In genomic region chr14:52313931-52314807, GRCm38 (mm10) we compare ENCODE assay signal across 9 mouse cellular contexts. TPM values are rescaled to one million over a fixed set of nuclear protein-coding genes. Genes with fewer than 3 reads are reported as not detected.
A peak's percentile ranks its signal among the peaks of the same experiment; 100 is the strongest.
DNase-seq lines count a peak whose midpoint lies in the region; ATAC-seq and TF ChIP-seq lines count a peak whose summit lies in the region.
"Had no signal": no experiment of that assay in that cellular context is flagged by ENCODE, and none has a peak within 500 bp of the region (broad histone marks: within the 10 kb centered on the region; RNA-seq: fewer than 3 reads in every experiment).

No protein-coding gene starts in this region.

- H3K9ac ChIP-seq in liver, embryonic 14.5 days (replicated peaks): no peak overlapping the region

- no peaks in the 10 kb centered on the region for H3K27me3 ChIP-seq in cerebellum, adult 2 months (ENCODE audit: control insufficient read depth, insufficient read depth, low read length)
- H3K27me3 ChIP-seq in liver, embryonic 14.5 days (ENCODE audit: control insufficient read depth, insufficient read depth, low read length): peaks cover 33% of the 10 kb centered on the region

- H3K27ac ChIP-seq in cerebellum, adult 2 months (ENCODE audit: insufficient read depth, low read length): no peak overlapping the region
- H3K27ac ChIP-seq in liver, embryonic 14.5 days: no peak overlapping the region

- H3K4me3 ChIP-seq in cerebellum, adult 2 months (replicated peaks; ENCODE audit: insufficient read depth, low read depth, low read length): peak overlapping the region; percentile 14
- H3K4me3 ChIP-seq in liver, embryonic 14.5 days (ENCODE audit: insufficient read depth in 1 of 2, low read depth in 2 of 2, low read length in 2 of 2): no peak overlapping the region

- no peaks in the 10 kb centered on the region for H3K36me3 ChIP-seq in liver, embryonic 14.5 days (replicated peaks; ENCODE audit: control insufficient read depth, insufficient read depth, low read depth)

- no peaks in the 10 kb centered on the region for H3K9me3 ChIP-seq in liver, embryonic 14.5 days (ENCODE audit: control insufficient read depth, low read length)

- peak; percentile 33 to 36 for DNase-seq in cerebellum, adult 2 months
- no peak for DNase-seq in cerebellum, adult 8-10 months
- DNase-seq in spleen, postnatal 4 days (ENCODE audit: low spot score in 2 of 2): peak; percentile 17 to 62
- DNase-seq in spleen, postnatal 36 days (ENCODE audit: low spot score in 2 of 2): no peak
- DNase-seq in liver, embryonic 14.5 days (ENCODE audit: low read depth in 3 of 3, low spot score in 3 of 3): no peak
- DNase-seq in c-Kit-positive CD71-positive TER-119-positive erythroid progenitor cells, embryonic 14.5 days (ENCODE audit: low spot score): no peak
- DNase-seq in cerebellum, adult 9-10 months: no peak
- no peak for DNase-seq in ovary, postnatal 14 days (ENCODE audit: low spot score)

- WGBS in cerebellum, adult 2 months: 83% methylated on average over 26 of the region's 26 CpGs
- WGBS in liver, embryonic 14.5 days (ENCODE audit: insufficient replicate concordance): 59% methylated on average over 26 of the region's 26 CpGs

- H3K4me2 ChIP-seq in liver, embryonic 14.5 days (ENCODE audit: low read depth): no peak overlapping the region

- TF ChIP-seq POLR2A in cerebellum, adult 2 months (IDR thresholded peaks at IDR 0.05; ENCODE audit: borderline replicate concordance, insufficient read depth, low read length): no peak

- TF ChIP-seq CTCF in cerebellum, adult 2 months (IDR thresholded peaks at IDR 0.05; ENCODE audit: borderline replicate concordance, insufficient read depth, low read depth, low read length): no peak
- 0 out of 2 replicates have a peak, but pooled peaks have one; percentile 8 for TF ChIP-seq CTCF in liver, embryonic 14.5 days (IDR thresholded peaks at IDR 0.05; ENCODE audit: low read depth)

- peaks cover 20% of the 10 kb centered on the region for H3K4me1 ChIP-seq in cerebellum, adult 2 months (ENCODE audit: control insufficient read depth, insufficient read depth, low read length)
- H3K4me1 ChIP-seq in liver, embryonic 14.5 days (replicated peaks; ENCODE audit: control insufficient read depth in 2 of 2, insufficient read depth in 2 of 2, low read length in 1 of 2): peaks cover 0 to 5% of the 10 kb centered on the region in 2 experiments; a peak in 1 of 4 replicates

- no peak for TF ChIP-seq EP300 in liver, embryonic 14.5 days (IDR thresholded peaks at IDR 0.05; ENCODE audit: low read depth)

- ATAC-seq in liver, embryonic 14.5 days (ENCODE audit: insufficient read depth): no peak

RNA-seq across cellular contexts. Expression of gene Mettl3, which starts 9.2 kb away (rescaled TPM):
- polyA plus RNA-seq in cerebellum, adult 2 months (2012; rRNA removed): 36.4 and 40.6 TPM in 2 replicates
- 14.5 and 15.3 TPM in 2 replicates for polyA plus RNA-seq in liver, embryonic 14.5 days (2012; rRNA removed)
- polyA plus RNA-seq in liver, embryonic 14.5 days (2014; fragmentation: Nextera tagmentation; extraction: Ambion mirVana): 18.1 and 18.2 TPM in 2 replicates

RNA-seq across cellular contexts. Expression of gene Sall2, which starts 14.4 kb away (rescaled TPM):
- 60.0 TPM in 2 replicates for polyA plus RNA-seq in cerebellum, adult 2 months (2012; rRNA removed)
- 0.76 and 0.84 TPM in 2 replicates for polyA plus RNA-seq in liver, embryonic 14.5 days (2012; rRNA removed)
- 0.54 and 0.66 TPM in 2 replicates for polyA plus RNA-seq in liver, embryonic 14.5 days (2014; fragmentation: Nextera tagmentation; extraction: Ambion mirVana)

RNA-seq across cellular contexts. Expression of gene Rab2b, which starts 34.8 kb away (rescaled TPM):
- 37.0 and 37.7 TPM in 2 replicates for polyA plus RNA-seq in cerebellum, adult 2 months (2012; rRNA removed)
- polyA plus RNA-seq in liver, embryonic 14.5 days (2012; rRNA removed): 2.9 and 3.1 TPM in 2 replicates
- 1.9 and 2.6 TPM in 2 replicates for polyA plus RNA-seq in liver, embryonic 14.5 days (2014; fragmentation: Nextera tagmentation; extraction: Ambion mirVana)

RNA-seq across cellular contexts. Expression of gene Tox4, which starts 35.2 kb away (rescaled TPM):
- polyA plus RNA-seq in cerebellum, adult 2 months (2012; rRNA removed): 40.2 and 45.2 TPM in 2 replicates
- polyA plus RNA-seq in liver, embryonic 14.5 days (2012; rRNA removed): 8.5 and 10.1 TPM in 2 replicates
- 16.6 and 17.2 TPM in 2 replicates for polyA plus RNA-seq in liver, embryonic 14.5 days (2014; fragmentation: Nextera tagmentation; extraction: Ambion mirVana)

RNA-seq across cellular contexts. Expression of gene Olfr1513, which starts 42.0 kb away (rescaled TPM):
- not detected in 2 replicates for polyA plus RNA-seq in cerebellum, adult 2 months (2012; rRNA removed)
- polyA plus RNA-seq in liver, embryonic 14.5 days (2012; rRNA removed): not detected in 2 replicates
- not detected in 2 replicates for polyA plus RNA-seq in liver, embryonic 14.5 days (2014; fragmentation: Nextera tagmentation; extraction: Ambion mirVana)
- polyA plus RNA-seq: gonadal fat pad, adult 2 months had no signal

Comparison
In these comparisons a context has a peak if more than half of its experiments do, and no peak if none do; other contexts are left out.
1. DNase-seq: peak in cerebellum, adult 2 months (2 of 2) and spleen, postnatal 4 days (2 of 2); none in cerebellum, adult 8-10 months (single experiment), spleen, postnatal 36 days (0 of 2), liver, embryonic 14.5 days (0 of 3), c-Kit-positive CD71-positive TER-119-positive erythroid progenitor cells, embryonic 14.5 days (single experiment), cerebellum, adult 9-10 months (single experiment) and ovary, postnatal 14 days (single experiment).
2. RNA of gene Sall2, which starts 14.4 kb away (polyA plus RNA-seq): 60.0 TPM in cerebellum, adult 2 months; 0.54 to 0.84 TPM in liver, embryonic 14.5 days; every median in the first group is over 10 times any median in the second.